Mouse (Mus musculus) hindbrain, embryonic 13.5 days (tissue): ENCODE measurements at regions not wholly inside any gene's neighbourhood (a gene's known extent, or its start where the extent isn't known, plus 50 kb on each side); places are given as distances from the start of the nearest gene placed in this dataset.
"Not testable (repeated sequence)": the region's sequence is repeated elsewhere in the genome, so short reads cannot be mapped to it uniquely, and the experiment has no call there.

Source experiments
- ATAC-seq: fragments of 200-750 bp; cut with Nextera tagmentation; 2 replicates; pipeline ENCODE4 v1.8.0; 2017; ENCODE audit warnings: moderate TSS enrichment; ENCODE audit not compliant: low FRiP score
- H3K27ac ChIP-seq: fragments of 300-500 bp; sonication (generic); 2 replicates; pipeline ENCODE4 v1.5.1; 2015; ENCODE audit warnings: inconsistent platforms, mild to moderate bottlenecking, moderate library complexity
- H3K27me3 ChIP-seq: fragments of 300-500 bp; sonication (generic); 2 replicates; pipeline ENCODE4 v1.6.1; 2015; ENCODE audit warnings: mild to moderate bottlenecking, inconsistent platforms
- H3K36me3 ChIP-seq: fragments of 300-500 bp; sonication (generic); 2 replicates; pipeline ENCODE4 v1.6.1; 2015; ENCODE audit warnings: mild to moderate bottlenecking, inconsistent platforms
- H3K4me1 ChIP-seq: fragments of 300-500 bp; sonication (generic); replicated peaks from 2 replicates; pipeline ENCODE4 v1.6.1; 2015; ENCODE audit warnings: inconsistent platforms
- H3K4me2 ChIP-seq: fragments of 300-500 bp; sonication (generic); 2 replicates; pipeline ENCODE4 v1.6.1; 2015; ENCODE audit warnings: inconsistent platforms, mild to moderate bottlenecking, moderate library complexity
- H3K4me3 ChIP-seq: fragments of 300-500 bp; sonication (generic); 2 replicates; pipeline ENCODE4 v1.5.1; 2015; ENCODE audit warnings: mild to moderate bottlenecking, inconsistent platforms
- H3K9ac ChIP-seq: fragments of 300-500 bp; sonication (generic); 2 replicates; pipeline ENCODE4 v1.6.1; 2015; ENCODE audit warnings: mild to moderate bottlenecking, inconsistent platforms
- H3K9me3 ChIP-seq: fragments of 300-500 bp; sonication (generic); 2 replicates; pipeline ENCODE4 v1.6.1; 2016; ENCODE audit warnings: inconsistent platforms
- WGBS: fragments of 180-500 bp; shearing (Covaris S2); methylation state at CpG from one replicate; pipeline ENCODE4 v1.1.7; 2015; 5-methylcytosine and 5-hydroxymethylcytosine counted together

DNA sequence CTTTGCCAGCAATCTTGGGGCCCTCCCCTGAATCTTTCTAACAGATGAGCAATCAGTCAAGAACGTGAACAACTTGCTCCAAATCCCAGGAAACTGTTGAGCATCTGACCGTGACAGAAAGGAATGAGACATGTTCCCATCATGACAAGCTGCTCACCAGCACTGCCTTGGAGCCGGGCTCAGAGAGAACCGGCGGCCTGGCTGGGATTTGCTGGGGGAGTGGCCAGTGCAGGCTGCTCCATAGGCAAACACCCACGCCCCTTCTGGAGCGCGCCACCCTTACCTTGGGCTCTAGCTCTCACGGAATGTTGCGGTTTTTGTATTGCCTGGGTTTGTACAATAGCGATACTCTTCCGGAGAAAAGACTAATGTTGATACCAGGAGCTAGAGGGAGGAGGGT lies 605.4 kb upstream of the Gm19410 start:
- 85% methylated on average over 12 of the region's 12 CpGs for WGBS
- no peak for ATAC-seq
- H3K4me3 ChIP-seq = no peak overlapping the region

DNA sequence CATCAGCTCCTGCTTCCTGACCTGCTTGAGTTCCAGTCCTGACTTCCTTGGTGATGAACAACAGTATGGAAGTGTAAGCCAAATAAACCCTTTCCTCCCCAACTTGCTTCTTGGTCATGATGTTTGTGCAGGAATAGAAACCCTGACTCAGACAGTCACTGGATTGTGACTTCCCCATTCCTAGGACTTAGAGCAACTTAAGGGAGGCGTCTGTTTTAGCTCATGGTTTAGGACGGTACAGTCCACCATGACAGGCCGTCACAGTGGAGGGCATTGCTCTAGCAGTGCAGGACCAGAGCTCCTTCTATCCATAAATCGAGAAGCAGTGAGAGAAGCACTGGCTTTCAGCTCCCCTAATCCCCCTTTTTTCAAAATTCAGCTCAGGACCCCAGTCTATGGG lies 603.4 kb upstream of the Gm19410 start:
- H3K9me3 ChIP-seq, H3K27ac ChIP-seq, H3K4me2 ChIP-seq, H3K4me1 ChIP-seq, H3K4me3 ChIP-seq, H3K9ac ChIP-seq, H3K27me3 ChIP-seq, H3K36me3 ChIP-seq, ATAC-seq: not testable (repeated sequence)
- WGBS = 89% methylated on average over 4 of the region's 4 CpGs

More for the DNA sequence above, 605.4 kb upstream of the Gm19410 start:
- H3K9ac ChIP-seq = no peak overlapping the region
- no peak overlapping the region for H3K27ac ChIP-seq
- H3K9me3 ChIP-seq = no peaks in the 10 kb centered on the region
- no peaks in the 10 kb centered on the region for H3K4me1 ChIP-seq
- no peaks in the 10 kb centered on the region for H3K36me3 ChIP-seq
- H3K4me2 ChIP-seq = no peak overlapping the region
- no peaks in the 10 kb centered on the region for H3K27me3 ChIP-seq

DNA sequence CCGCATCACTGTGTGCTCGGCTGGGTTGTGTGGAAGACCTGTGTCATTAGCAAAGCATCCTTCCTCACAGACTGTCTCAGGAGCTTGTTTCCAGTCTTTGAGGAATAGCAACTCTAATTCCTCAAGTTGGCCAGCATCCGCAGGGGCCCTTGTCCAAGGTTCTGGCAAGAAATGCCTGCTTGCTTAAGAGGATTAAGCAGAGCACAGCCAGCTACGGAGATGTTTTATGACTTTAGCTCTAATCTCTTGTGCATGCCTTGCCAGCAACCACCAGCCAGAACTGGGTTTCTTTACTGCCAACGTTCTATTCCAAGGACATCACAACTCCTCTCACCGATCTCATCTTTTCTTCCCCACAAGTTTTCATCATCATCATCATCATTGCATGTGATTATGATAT lies 599.0 kb upstream of the Gm19410 start:
- Histone ChIP-seq H3K9ac (no peak overlapping the region), H3K36me3 (no peaks in the 10 kb centered on the region), H3K27me3 (no peaks in the 10 kb centered on the region), H3K4me3 (no peak overlapping the region), H3K27ac (no peak overlapping the region), H3K4me1 (no peaks in the 10 kb centered on the region), H3K9me3 (no peaks in the 10 kb centered on the region), H3K4me2 (no peak overlapping the region)
- 95% methylated on average over 6 of the region's 6 CpGs for WGBS
- ATAC-seq = no peak

DNA sequence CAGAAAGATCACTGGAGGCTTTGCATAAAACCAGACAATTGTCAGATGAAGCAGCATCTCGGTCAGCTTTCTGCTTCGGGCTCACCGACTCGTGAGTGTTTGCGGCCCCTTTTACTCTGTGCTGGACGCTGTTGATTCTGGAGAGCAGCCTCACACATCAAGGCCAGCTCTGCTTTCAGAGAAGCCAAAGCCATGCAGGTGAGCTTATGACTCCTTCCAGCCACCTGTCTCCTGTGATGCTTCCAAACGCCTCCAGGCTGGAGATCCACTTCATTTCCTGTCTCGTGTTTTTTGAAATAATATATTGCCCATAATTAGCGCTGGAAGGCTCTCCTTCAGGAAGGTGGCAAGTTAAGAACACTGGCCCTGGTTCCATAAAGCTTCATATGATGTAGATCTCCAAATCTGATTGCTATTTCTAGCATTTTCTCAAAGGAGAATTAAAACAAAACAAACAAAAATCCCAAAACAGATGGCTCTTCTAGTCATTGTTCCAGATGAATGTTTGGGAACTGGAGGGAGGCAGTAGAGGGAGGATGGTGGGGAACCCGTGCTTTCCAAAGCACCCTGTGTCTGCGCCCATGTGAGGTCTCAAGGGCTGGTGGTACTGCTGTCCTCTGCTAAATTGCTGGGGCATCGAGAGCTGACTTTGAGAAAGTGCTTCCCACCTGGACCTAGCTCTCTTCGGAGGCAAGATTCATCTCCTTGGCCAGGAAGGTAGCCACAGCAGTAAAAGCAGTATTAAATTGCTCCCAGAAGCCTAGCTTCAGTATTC lies 593.9 kb upstream of the Gm19410 start:
- no peak overlapping the region for H3K4me3 ChIP-seq
- no peak overlapping the region for H3K27ac ChIP-seq
- H3K36me3 ChIP-seq = no peaks in the 10 kb centered on the region
- H3K4me2 ChIP-seq = no peak overlapping the region
- H3K9me3 ChIP-seq = no peaks in the 10 kb centered on the region
- ATAC-seq = no peak
- H3K9ac ChIP-seq = no peak overlapping the region
- no peaks in the 10 kb centered on the region for H3K27me3 ChIP-seq
- WGBS = 88% methylated on average over 13 of the region's 13 CpGs
- no peaks in the 10 kb centered on the region for H3K4me1 ChIP-seq

DNA sequence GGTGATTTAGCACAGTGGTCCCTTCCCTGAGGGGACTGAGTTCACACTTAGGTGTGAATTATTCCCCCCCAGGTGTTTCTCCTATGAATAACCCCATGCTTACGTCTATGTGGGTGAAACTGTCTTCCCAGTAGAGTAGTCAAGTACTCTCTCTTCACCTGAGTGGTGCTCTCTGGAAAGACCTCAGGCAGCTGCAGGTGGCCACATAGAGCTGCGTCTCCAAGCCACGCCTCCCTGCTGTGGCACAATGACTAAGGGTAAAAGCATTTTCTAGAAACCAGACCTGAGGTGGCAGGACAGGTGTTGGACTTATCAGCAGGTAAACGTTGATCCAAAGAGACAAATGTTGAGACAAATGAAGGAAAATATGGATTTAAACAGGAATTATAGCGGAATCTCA lies 588.3 kb upstream of the Gm19410 start:
- ATAC-seq = no peak
- H3K9me3 ChIP-seq = no peaks in the 10 kb centered on the region
- H3K9ac ChIP-seq = no peak overlapping the region
- no peaks in the 10 kb centered on the region for H3K36me3 ChIP-seq
- no peak overlapping the region for H3K27ac ChIP-seq
- WGBS = 79% methylated on average over 5 of the region's 5 CpGs
- H3K4me1 ChIP-seq = no peaks in the 10 kb centered on the region
- no peak overlapping the region for H3K4me3 ChIP-seq
- H3K27me3 ChIP-seq = no peaks in the 10 kb centered on the region
- H3K4me2 ChIP-seq = no peak overlapping the region

DNA sequence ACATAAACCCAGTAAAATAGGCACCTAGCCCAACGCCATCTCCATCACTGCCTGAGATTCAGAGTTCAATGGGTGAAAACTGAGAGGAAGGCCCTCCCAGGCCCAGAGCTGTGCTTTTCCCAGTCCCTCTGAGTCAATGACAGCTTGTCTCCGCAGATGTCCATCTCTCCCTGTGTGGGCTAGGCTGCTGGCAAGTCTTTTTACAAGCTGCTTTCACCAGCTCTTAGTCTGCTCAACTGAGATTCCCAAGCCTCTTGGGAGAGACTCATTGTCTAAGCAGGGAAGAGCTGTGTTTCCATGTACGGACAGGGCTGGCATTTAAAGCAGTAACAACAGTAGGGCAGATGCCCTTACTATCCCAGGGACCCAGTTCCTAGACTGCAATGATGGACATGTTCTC lies 585.5 kb upstream of the Gm19410 start:
- Histone ChIP-seq H3K9me3 (no peaks in the 10 kb centered on the region), H3K36me3 (no peaks in the 10 kb centered on the region), H3K9ac (no peak overlapping the region), H3K27ac (no peak overlapping the region), H3K4me1 (no peaks in the 10 kb centered on the region), H3K4me2 (no peak overlapping the region), H3K4me3 (no peak overlapping the region), H3K27me3 (no peaks in the 10 kb centered on the region)
- WGBS = 62% methylated on average over 3 of the region's 3 CpGs
- no peak for ATAC-seq

DNA sequence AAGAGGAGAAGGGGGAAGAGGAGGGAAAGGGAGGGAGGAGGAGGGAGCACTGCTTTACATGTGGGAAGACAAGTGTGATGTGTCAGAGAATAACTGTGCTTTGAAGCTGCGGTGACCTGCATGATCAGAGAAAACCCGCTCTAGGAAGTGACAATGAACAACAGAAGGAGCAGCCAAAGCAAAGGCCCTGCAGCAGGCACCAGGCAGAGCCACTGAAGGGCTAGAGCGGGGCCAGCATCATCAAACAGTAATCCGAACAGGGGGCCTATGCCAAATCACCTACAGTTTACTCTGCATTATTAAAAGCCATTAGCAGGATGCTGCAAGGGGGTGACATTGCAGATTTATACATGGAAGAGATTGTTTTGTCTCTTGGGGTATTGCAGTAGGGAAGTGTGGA lies 583.4 kb upstream of the Gm19410 start:
- no peak overlapping the region for H3K4me2 ChIP-seq
- H3K4me1 ChIP-seq = no peaks in the 10 kb centered on the region
- no peak overlapping the region for H3K4me3 ChIP-seq
- H3K9ac ChIP-seq = no peak overlapping the region
- 89% methylated on average over 4 of the region's 4 CpGs for whole genome bisulfite sequencing
- H3K27me3 ChIP-seq = no peaks in the 10 kb centered on the region
- H3K9me3 ChIP-seq = no peaks in the 10 kb centered on the region
- H3K27ac ChIP-seq = no peak overlapping the region
- ATAC-seq = no peak
- H3K36me3 ChIP-seq = no peaks in the 10 kb centered on the region

DNA sequence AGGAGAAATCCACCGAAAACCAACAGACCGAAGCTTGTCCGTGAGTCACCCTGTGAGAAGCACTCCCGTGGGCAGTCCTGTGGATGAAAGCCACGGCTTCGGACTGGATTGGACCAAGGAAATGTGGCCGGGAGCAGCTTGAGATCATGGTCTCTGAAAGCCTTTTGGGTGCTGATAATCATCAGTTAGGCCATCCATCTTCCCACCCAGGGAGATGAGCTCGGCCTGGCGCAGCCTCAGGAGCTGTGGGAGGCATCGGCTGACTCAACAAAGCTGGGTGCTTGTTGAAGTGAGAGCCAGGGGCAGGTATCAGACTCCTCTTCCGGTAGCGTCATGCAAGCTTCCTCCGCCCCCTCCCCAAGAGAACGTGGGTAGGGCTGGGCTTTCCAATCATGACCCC lies 582.2 kb upstream of the Gm19410 start:
- WGBS = 90% methylated on average over 14 of the region's 14 CpGs
- Histone ChIP-seq H3K9me3 (no peaks in the 10 kb centered on the region), H3K27ac (no peak overlapping the region), H3K4me1 (no peaks in the 10 kb centered on the region), H3K9ac (no peak overlapping the region), H3K4me3 (no peak overlapping the region), H3K27me3 (no peaks in the 10 kb centered on the region), H3K4me2 (no peak overlapping the region), H3K36me3 (no peaks in the 10 kb centered on the region)
- ATAC-seq = no peak

DNA sequence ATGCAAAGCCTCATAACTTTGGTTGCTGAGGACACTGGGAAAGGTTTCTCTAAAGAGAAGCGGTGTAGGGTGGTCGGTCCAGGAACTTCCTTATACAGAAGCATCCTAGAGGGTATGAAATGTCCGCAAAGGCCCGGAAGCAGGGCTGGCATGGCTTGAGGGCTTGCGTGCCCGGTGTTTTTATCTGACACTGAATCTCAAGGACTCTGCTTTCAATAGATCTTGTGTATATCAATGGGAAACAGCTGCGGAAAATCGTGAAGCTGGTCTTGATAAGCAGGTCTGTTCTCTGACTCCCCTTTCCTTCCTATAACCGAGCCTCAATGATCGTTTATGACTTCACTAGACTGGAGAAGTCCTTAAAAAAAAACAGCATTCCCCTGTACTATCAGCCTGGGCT lies 580.4 kb upstream of the Gm19410 start:
- Histone ChIP-seq H3K36me3 (no peaks in the 10 kb centered on the region), H3K27me3 (no peaks in the 10 kb centered on the region), H3K4me2 (no peak overlapping the region), H3K4me1 (no peaks in the 10 kb centered on the region), H3K9me3 (no peaks in the 10 kb centered on the region), H3K27ac (no peak overlapping the region), H3K9ac (no peak overlapping the region), H3K4me3 (no peak overlapping the region)
- 87% methylated on average over 10 of the region's 10 CpGs for WGBS
- no peak for ATAC-seq

DNA sequence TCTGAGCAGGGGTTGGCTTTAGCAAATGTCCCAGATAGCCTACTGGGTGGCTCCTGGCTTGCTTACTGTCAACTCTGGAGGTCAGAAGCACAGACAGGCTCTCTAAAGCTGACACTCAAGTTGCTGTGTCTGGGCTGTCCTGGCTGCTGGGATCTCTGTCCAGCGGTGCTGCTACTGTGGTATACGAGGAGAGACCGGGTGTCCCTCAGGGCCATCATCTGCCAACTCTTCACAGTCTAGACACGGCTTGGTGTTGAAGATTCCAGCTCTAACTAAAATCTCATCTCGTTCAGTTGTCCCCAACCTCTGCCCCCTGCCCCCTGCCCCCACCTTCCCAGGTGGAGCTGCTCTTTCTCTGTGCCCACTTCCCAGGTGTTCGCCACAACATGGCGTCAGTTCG lies 577.1 kb upstream of the Gm19410 start:
- no peak for ATAC-seq
- WGBS = 96% methylated on average over 8 of the region's 8 CpGs
- no peak overlapping the region for H3K27ac ChIP-seq
- H3K4me1 ChIP-seq = peaks cover 1% of the 10 kb centered on the region; the same call in 1 of the 2 replicates
- no peak overlapping the region for H3K4me2 ChIP-seq
- no peaks in the 10 kb centered on the region for H3K9me3 ChIP-seq
- H3K27me3 ChIP-seq = no peaks in the 10 kb centered on the region
- H3K36me3 ChIP-seq = no peaks in the 10 kb centered on the region
- H3K4me3 ChIP-seq = no peak overlapping the region
- H3K9ac ChIP-seq = no peak overlapping the region

DNA sequence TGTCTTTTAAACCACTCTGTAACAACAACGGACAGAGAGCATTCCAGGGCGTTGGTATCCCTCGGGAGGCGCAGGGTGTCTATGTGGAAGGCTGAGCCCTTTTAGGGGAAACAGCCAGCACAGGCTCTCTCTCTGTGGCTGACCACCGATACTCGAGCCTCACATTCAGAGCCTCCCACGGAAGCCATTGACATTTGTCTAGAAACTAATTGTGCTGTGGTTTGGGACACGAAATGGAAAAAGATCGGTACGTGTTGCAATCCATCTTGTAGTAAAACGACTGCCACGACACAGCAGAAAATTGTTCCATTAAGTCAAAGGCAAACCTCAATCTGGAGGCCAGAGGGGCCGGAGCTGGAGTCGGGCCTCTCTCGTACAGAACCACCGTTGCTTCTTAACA lies 575.9 kb upstream of the Gm19410 start:
- Histone ChIP-seq H3K27me3 (no peaks in the 10 kb centered on the region), H3K9ac (no peak overlapping the region), H3K9me3 (no peaks in the 10 kb centered on the region), H3K36me3 (no peaks in the 10 kb centered on the region), H3K27ac (no peak overlapping the region), H3K4me3 (no peak overlapping the region), H3K4me2 (no peak overlapping the region), H3K4me1 (peaks cover 3% of the 10 kb centered on the region; the same call in 1 of the 2 replicates)
- no peak for ATAC-seq
- WGBS = 78% methylated on average over 16 of the region's 16 CpGs

DNA sequence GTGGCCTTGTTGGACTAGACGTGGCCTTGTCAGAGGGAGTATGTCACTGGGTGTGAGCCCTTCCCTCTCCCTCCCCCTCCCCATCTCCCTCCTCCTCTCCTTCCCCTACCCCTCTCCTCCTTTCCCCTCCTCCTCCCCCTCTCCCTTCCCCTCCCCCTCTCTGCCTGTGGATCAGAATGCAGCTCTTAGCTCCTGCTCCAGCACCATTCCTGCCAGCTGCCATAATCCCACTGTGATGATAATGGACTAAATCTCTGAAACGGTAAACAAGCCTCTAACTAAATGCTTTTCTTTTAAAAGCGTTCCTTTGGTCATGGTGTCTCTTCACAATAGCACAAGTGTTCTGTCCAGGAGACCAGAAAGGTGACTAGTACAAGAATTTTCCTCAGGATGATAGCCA lies 573.1 kb upstream of the Gm19410 start:
- Histone ChIP-seq H3K4me1 (peaks cover 8% of the 10 kb centered on the region; the same call in 1 of the 2 replicates), H3K9ac (no peak overlapping the region), H3K4me3 (no peak overlapping the region), H3K4me2 (no peak overlapping the region), H3K27ac (no peak overlapping the region), H3K36me3 (no peaks in the 10 kb centered on the region), H3K27me3 (no peaks in the 10 kb centered on the region), H3K9me3 (no peaks in the 10 kb centered on the region)
- ATAC-seq = no peak
- WGBS = 40% methylated on average over 3 of the region's 3 CpGs

DNA sequence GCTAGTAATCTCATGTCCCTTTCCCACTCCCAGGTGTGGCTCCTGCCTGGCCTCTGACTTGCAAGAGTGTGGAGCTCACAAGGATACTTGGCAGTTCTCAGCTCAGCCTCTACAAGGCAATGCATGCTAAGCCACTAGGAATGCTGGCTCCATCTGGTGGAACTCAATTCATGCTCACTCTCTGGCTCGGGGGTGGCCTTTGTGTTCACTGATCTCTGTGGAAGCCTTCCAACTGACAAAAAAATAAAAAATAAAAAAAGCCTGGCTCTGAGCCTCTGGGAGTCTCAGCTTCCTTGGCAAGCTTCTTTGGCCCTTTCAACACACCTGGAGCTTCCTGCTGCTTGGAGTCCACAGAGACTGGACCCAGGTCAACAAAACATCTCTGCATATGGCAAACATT lies 571.8 kb upstream of the Gm19410 start:
- Histone ChIP-seq H3K4me2 (no peak overlapping the region), H3K9me3 (no peaks in the 10 kb centered on the region), H3K27ac (no peak overlapping the region), H3K4me3 (no peak overlapping the region), H3K36me3 (no peaks in the 10 kb centered on the region), H3K4me1 (peaks cover 12% of the 10 kb centered on the region; the same call in 1 of the 2 replicates), H3K27me3 (no peaks in the 10 kb centered on the region), H3K9ac (no peak overlapping the region)
- 45% methylated on average over 1 of the region's 1 CpGs for WGBS
- no peak for ATAC-seq
